Mouse (Mus musculus) lung, postnatal 0 days (tissue): ENCODE measurements around the gene Adcy7.

ENCODE experiments used
- CTCF ChIP-seq: IDR thresholded peaks from 2 replicates; pipeline ENCODE4 v1.5.1; 2016; ENCODE audit warnings: antibody characterized with exemption, mild to moderate bottlenecking
- EP300 ChIP-seq: IDR thresholded peaks from 2 replicates; pipeline ENCODE4 v1.6.1; 2016; ENCODE audit warnings: antibody characterized with exemption, mild to moderate bottlenecking, control low read depth

DNA sequence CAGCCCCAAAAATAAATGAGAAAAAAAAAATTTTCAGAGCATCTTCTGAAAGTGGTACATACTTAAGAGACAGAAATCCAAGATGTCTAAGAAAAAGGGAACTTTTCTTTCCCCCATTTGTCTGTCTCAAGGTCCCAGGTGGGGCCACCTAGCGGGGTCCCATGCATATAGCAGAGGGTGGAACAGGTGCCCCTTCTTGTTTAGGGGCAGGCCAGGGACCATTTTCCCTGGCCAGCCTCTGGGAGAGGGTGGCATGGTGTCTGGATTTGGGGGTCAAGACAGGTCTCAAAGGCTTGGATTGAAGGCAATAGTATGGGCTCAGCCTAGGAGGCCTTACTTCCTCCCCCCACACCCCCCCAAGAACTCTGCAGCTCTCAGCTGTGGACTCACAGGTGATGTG is 17.7 kb downstream of the Adcy7 start:
- TF ChIP-seq CTCF: no peak
- TF ChIP-seq EP300: no peak
